Mouse (Mus musculus): ENCODE results near the gene Zdhhc3.

GRCm38 (mm10) chr9:123087558-123087957, 25.4 kb downstream of the Zdhhc3 start:
- TF ChIP-seq CTCF (IDR thresholded peaks at IDR 0.05; ENCODE audit: extremely low read depth, insufficient read length, insufficient replicate concordance, low read depth, low read length) (no peak), POLR2A (IDR thresholded peaks at IDR 0.05; ENCODE audit: low read depth, low read length) (no peak)
